Mouse (Mus musculus): Measurements from ENCODE around the gene Tspan33. TPM values are rescaled to one million over a fixed set of nuclear protein-coding genes. Genes with fewer than 3 reads are reported as not detected.

The Tspan33 gene
- polyA plus RNA-seq (2014; fragmentation: Illumina TruSeq; extraction: RNeasy Lipid Tissue Mini Kit (QIAGEN cat#74804); ENCODE audit: low read depth, low replicate concordance), result 1.7 TPM

DNA sequence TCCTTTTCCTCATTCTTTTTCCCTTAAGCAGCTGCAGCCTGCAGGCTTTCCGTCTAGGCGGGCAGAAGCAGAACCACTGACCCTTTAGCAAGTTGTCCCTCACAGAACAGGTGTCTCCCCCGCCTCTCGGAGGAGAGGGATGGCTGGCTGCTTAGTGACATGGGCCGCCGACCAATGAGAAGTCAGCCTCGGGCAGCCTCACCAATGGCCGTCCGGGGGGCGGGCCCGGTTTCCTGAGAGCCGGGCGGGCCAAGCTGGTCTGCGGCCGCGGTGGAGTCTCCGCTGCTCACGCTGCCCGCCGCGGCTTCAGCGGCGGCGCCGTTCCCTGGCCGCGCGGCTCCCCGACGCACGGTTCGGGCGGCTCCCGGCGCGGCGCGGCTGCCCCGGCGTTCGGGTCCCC, at the start of gene Tspan33:
Tspan33 (plus strand) TSS at position 270 of the 400 bp plus-strand sequence.

DNA sequence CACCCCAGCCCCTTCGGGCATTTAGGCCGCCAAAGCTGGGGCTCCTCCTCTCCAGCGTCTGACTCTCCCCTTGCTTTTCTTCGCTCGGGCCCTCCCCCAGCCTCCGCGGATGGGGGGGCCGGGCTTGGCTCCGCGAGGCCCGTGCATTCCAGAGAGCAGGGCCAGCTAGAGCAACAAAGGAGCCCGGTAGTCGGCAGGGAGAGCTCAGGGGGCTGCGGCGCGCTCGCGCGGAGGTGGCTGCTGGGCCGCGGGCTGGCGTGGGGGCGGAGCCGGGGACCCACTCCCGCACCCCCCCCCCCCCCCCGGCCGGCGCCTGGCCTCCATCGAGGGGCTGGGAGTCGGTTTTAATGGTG, 41.3 kb downstream of the Tspan33 start, which contains the start of gene Smo:
Smo (plus strand) TSS at position 168 of the 353 bp plus-strand sequence.

Other genes with a start within 250 kb of the Tspan33 start
- 21.1 TPM for gene Atp6v1f, start 226.5 kb upstream of the Tspan33 start, polyA plus RNA-seq (2014; fragmentation: Illumina TruSeq; extraction: RNeasy Lipid Tissue Mini Kit (QIAGEN cat#74804); ENCODE audit: low read depth, low replicate concordance)
- not detected for gene Atp6v1fnb, start 222.8 kb upstream of the Tspan33 start, polyA plus RNA-seq (2014; fragmentation: Illumina TruSeq; extraction: RNeasy Lipid Tissue Mini Kit (QIAGEN cat#74804); ENCODE audit: low read depth, low replicate concordance)
- gene Kcp, start 186.3 kb upstream of the Tspan33 start, polyA plus RNA-seq (2014; fragmentation: Illumina TruSeq; extraction: RNeasy Lipid Tissue Mini Kit (QIAGEN cat#74804); ENCODE audit: low read depth, low replicate concordance), result not detected
- 5.7 TPM for gene Irf5, start 167.6 kb upstream of the Tspan33 start, polyA plus RNA-seq (2014; fragmentation: Illumina TruSeq; extraction: RNeasy Lipid Tissue Mini Kit (QIAGEN cat#74804); ENCODE audit: low read depth, low replicate concordance)
- 30.2 TPM for gene Tnpo3, start 84.3 kb upstream of the Tspan33 start, polyA plus RNA-seq (2014; fragmentation: Illumina TruSeq; extraction: RNeasy Lipid Tissue Mini Kit (QIAGEN cat#74804); ENCODE audit: low read depth, low replicate concordance)
- gene Smo, start 41.3 kb downstream of the Tspan33 start, polyA plus RNA-seq (2014; fragmentation: Illumina TruSeq; extraction: RNeasy Lipid Tissue Mini Kit (QIAGEN cat#74804); ENCODE audit: low read depth, low replicate concordance), result 1.5 TPM
- gene Ahcyl2, start 73.8 kb downstream of the Tspan33 start, polyA plus RNA-seq (2014; fragmentation: Illumina TruSeq; extraction: RNeasy Lipid Tissue Mini Kit (QIAGEN cat#74804); ENCODE audit: low read depth, low replicate concordance), result 15.2 TPM
- gene Strip2, start 222.8 kb downstream of the Tspan33 start, polyA plus RNA-seq (2014; fragmentation: Illumina TruSeq; extraction: RNeasy Lipid Tissue Mini Kit (QIAGEN cat#74804); ENCODE audit: low read depth, low replicate concordance), result 0.08 TPM